Mouse (Mus musculus): ENCODE results near the gene Exoc6b. TPM values are rescaled to one million over a fixed set of nuclear protein-coding genes. Genes with fewer than 3 reads are reported as not detected.

Exoc6b gene
- total and polyA plus RNA-seq, 3 experiments: 6.2 to 20.8 (median 15.6) TPM

GRCm38 (mm10) chr6:84587471-84588101, 481.7 kb downstream of the Exoc6b start:
- WGBS: under 1% methylated on average over 51 of the region's 51 CpGs
- peaks cover 18% of the 10 kb centered on the region for H3K4me1 ChIP-seq (ENCODE audit: control insufficient read depth, insufficient read depth, low read length)
- DNase-seq: peak; percentile 81 to 82
- peak overlapping the region; percentile 55 for H3K4me3 ChIP-seq
- intact Hi-C loops (cut with DNase I): loop anchor here (2.0 to 10.0 kb wide), 2 partner anchors 53 to 323 kb away; no protein-coding TSS in a partner anchor
- peak overlapping the region; percentile 55 for H3K27ac ChIP-seq
- TF ChIP-seq EP300 (IDR thresholded peaks at IDR 0.05; ENCODE audit: insufficient read depth, low read depth, low read length) (no peak), CTCF (IDR thresholded peaks at IDR 0.05) (peak; percentile 38), POLR2A (IDR thresholded peaks at IDR 0.05; ENCODE audit: insufficient read depth, low read depth, low read length) (no peak)
- no peaks in the 10 kb centered on the region for H3K36me3 ChIP-seq (ENCODE audit: control insufficient read depth, insufficient read depth, low read length)
- no peaks in the 10 kb centered on the region for H3K79me2 ChIP-seq (replicated peaks; ENCODE audit: control insufficient read depth, insufficient read depth, low read length)
- peak overlapping the region; percentile 73 for H3K9ac ChIP-seq (ENCODE audit: low read depth, low read length)
- H3K27me3 ChIP-seq (ENCODE audit: control insufficient read depth, insufficient read depth, low read length): peaks cover 6% of the 10 kb centered on the region; the same call in 1 of the 2 replicates

- Histone ChIP-seq H3K27ac (no peak overlapping the region; the same call in 1 of the 2 replicates), H3K4me1 (ENCODE audit: control insufficient read depth, insufficient read depth, low read length) (peaks cover 20% of the 10 kb centered on the region), H3K79me2 (replicated peaks; ENCODE audit: control insufficient read depth, insufficient read depth, low read length) (no peaks in the 10 kb centered on the region), H3K9ac (ENCODE audit: low read depth, low read length) (no peak overlapping the region), H3K4me3 (peak overlapping the region; percentile 58), H3K36me3 (ENCODE audit: control insufficient read depth, insufficient read depth, low read length) (no peaks in the 10 kb centered on the region), H3K27me3 (ENCODE audit: control insufficient read depth, insufficient read depth, low read length) (peaks cover 6% of the 10 kb centered on the region; the same call in 1 of the 2 replicates)
- DNase-seq: peak in 1 of 2 experiments; percentile 38
- intact Hi-C loops (cut with DNase I): loop anchor here (10.0 kb wide), 1 partner anchor 322 kb away; no protein-coding TSS in a partner anchor
- 6% methylated on average over 28 of the region's 28 CpGs for WGBS
- no peak for TF ChIP-seq CTCF (IDR thresholded peaks at IDR 0.05)
- no peak for TF ChIP-seq POLR2A (IDR thresholded peaks at IDR 0.05; ENCODE audit: insufficient read depth, low read depth, low read length)
- TF ChIP-seq EP300 (IDR thresholded peaks at IDR 0.05; ENCODE audit: insufficient read depth, low read depth, low read length): no peak
Measured at GRCm38 (mm10) chr6:84586551-84587200, 482.6 kb downstream of the Exoc6b start.

GRCm38 (mm10) chr6:84585686-84586300, 483.5 kb downstream of the Exoc6b start:
- no peaks in the 10 kb centered on the region for H3K79me2 ChIP-seq (replicated peaks; ENCODE audit: control insufficient read depth, insufficient read depth, low read length)
- TF ChIP-seq CTCF (IDR thresholded peaks at IDR 0.05) (no peak), POLR2A (IDR thresholded peaks at IDR 0.05; ENCODE audit: insufficient read depth, low read depth, low read length) (no peak), EP300 (IDR thresholded peaks at IDR 0.05; ENCODE audit: insufficient read depth, low read depth, low read length) (no peak)
- WGBS: 1% methylated on average over 37 of the region's 37 CpGs
- peak overlapping the region; percentile 29 for H3K27ac ChIP-seq
- H3K4me3 ChIP-seq: peak overlapping the region; percentile 58
- H3K36me3 ChIP-seq (ENCODE audit: control insufficient read depth, insufficient read depth, low read length): no peaks in the 10 kb centered on the region
- H3K27me3 ChIP-seq (ENCODE audit: control insufficient read depth, insufficient read depth, low read length): peaks cover 6% of the 10 kb centered on the region; the same call in 1 of the 2 replicates
- peak; percentile 30 to 57 for DNase-seq
- intact Hi-C loops (cut with DNase I): loop anchor here (10.0 kb wide), 1 partner anchor 321 kb away; no protein-coding TSS in a partner anchor
- peaks cover 18% of the 10 kb centered on the region for H3K4me1 ChIP-seq (ENCODE audit: control insufficient read depth, insufficient read depth, low read length)
- peak overlapping the region; percentile 43 for H3K9ac ChIP-seq (ENCODE audit: low read depth, low read length)

- Histone ChIP-seq H3K4me1 (ENCODE audit: control insufficient read depth, insufficient read depth, low read length) (peaks cover 14% of the 10 kb centered on the region), H3K4me3 (peak overlapping the region; percentile 58), H3K9ac (ENCODE audit: low read depth, low read length) (peak overlapping the region; percentile 43), H3K36me3 (ENCODE audit: control insufficient read depth, insufficient read depth, low read length) (no peaks in the 10 kb centered on the region), H3K27ac (peak overlapping the region; percentile 29), H3K79me2 (replicated peaks; ENCODE audit: control insufficient read depth, insufficient read depth, low read length) (no peaks in the 10 kb centered on the region), H3K27me3 (ENCODE audit: control insufficient read depth, insufficient read depth, low read length) (peaks cover 6% of the 10 kb centered on the region; the same call in 1 of the 2 replicates)
- intact Hi-C loops (cut with DNase I): loop anchor here (10.0 kb wide), 1 partner anchor 320 kb away; no protein-coding TSS in a partner anchor
- 0 out of 2 replicates have a peak, but pooled peaks have one; percentile 8 for TF ChIP-seq EP300 (IDR thresholded peaks at IDR 0.05; ENCODE audit: insufficient read depth, low read depth, low read length)
- TF ChIP-seq CTCF (IDR thresholded peaks at IDR 0.05): no peak
- TF ChIP-seq POLR2A (IDR thresholded peaks at IDR 0.05; ENCODE audit: insufficient read depth, low read depth, low read length): 0 out of 2 replicates have a peak, but pooled peaks have one; percentile 3
- under 1% methylated on average over 66 of the region's 66 CpGs for WGBS
- DNase-seq: peak; percentile 85 to 86
Measured at GRCm38 (mm10) chr6:84584783-84585685, 484.3 kb downstream of the Exoc6b start.

All from heart, adult 2 months (tissue).